Mouse (Mus musculus) left cerebral cortex, postnatal 4 days (tissue): ENCODE results near the gene Tgfbr2. TPM values are rescaled to one million over a fixed set of nuclear protein-coding genes. Genes with fewer than 3 reads are reported as not detected.

Experiments used
- DNase-seq: peaks from one replicate; pipeline ENCODE4 v3.0.0-alpha.2; 2022
- intact Hi-C: fragments of 180-260 bp; cut with DNase I; formaldehyde crosslinking; loops from one replicate; pipeline ENCODE4 v1.15.1; 2025
- total RNA-seq, 2 experiments: library from RNA; stranded (reverse); gene quantifications; 2 replicates each; pipeline ENCODE4 v1.2.3; 2021

Gene Tgfbr2
- total RNA-seq, 2 experiments from 2014 or later: 11.5 to 12.0 TPM

- intact Hi-C loops: no loop called here
- DNase-seq: no peak
Observed at GRCm38 (mm10) chr9:116121472-116121871, 53.7 kb downstream of the Tgfbr2 start.

GRCm38 (mm10) chr9:116119990-116120389, 55.2 kb downstream of the Tgfbr2 start:
- DNase-seq: no peak
- intact Hi-C loops: no loop called here

- DNase-seq: no peak
- intact Hi-C loops: no loop called here
Observed at GRCm38 (mm10) chr9:116118332-116118872, 56.8 kb downstream of the Tgfbr2 start.

- DNase-seq: no peak
- intact Hi-C loops: no loop called here
Observed at GRCm38 (mm10) chr9:116115875-116116274, 59.3 kb downstream of the Tgfbr2 start.

- intact Hi-C loops: no loop called here
- DNase-seq: no peak
Observed at GRCm38 (mm10) chr9:116114339-116114738, 60.8 kb downstream of the Tgfbr2 start.

GRCm38 (mm10) chr9:116111149-116111970, 63.8 kb downstream of the Tgfbr2 start:
- no peak for DNase-seq
- intact Hi-C loops: no loop called here

GRCm38 (mm10) chr9:116108729-116109128, 66.4 kb downstream of the Tgfbr2 start:
- DNase-seq: no peak
- intact Hi-C loops: no loop called here

GRCm38 (mm10) chr9:116104770-116105169, 70.4 kb downstream of the Tgfbr2 start:
- DNase-seq: no peak
- intact Hi-C loops: no loop called here

GRCm38 (mm10) chr9:116101842-116102241, 73.3 kb downstream of the Tgfbr2 start:
- intact Hi-C loops: no loop called here
- DNase-seq: no peak

- intact Hi-C loops: no loop called here
- DNase-seq: peak; percentile 13
Observed at GRCm38 (mm10) chr9:116100015-116100414, 75.1 kb downstream of the Tgfbr2 start.

- intact Hi-C loops: no loop called here
- DNase-seq: peak; percentile 17
Observed at GRCm38 (mm10) chr9:116099596-116099993, 75.6 kb downstream of the Tgfbr2 start.

GRCm38 (mm10) chr9:116098724-116099595, 76.2 kb downstream of the Tgfbr2 start:
- DNase-seq: peak; percentile 66
- intact Hi-C loops: no loop called here

GRCm38 (mm10) chr9:116091921-116092320, 83.2 kb downstream of the Tgfbr2 start:
- peak; percentile 34 for DNase-seq
- intact Hi-C loops: no loop called here

GRCm38 (mm10) chr9:116091101-116091841, 83.9 kb downstream of the Tgfbr2 start:
- DNase-seq: no peak
- intact Hi-C loops: no loop called here

- intact Hi-C loops: no loop called here
- no peak for DNase-seq
Observed at GRCm38 (mm10) chr9:116090296-116090695, 84.9 kb downstream of the Tgfbr2 start.

GRCm38 (mm10) chr9:116088912-116089311, 86.2 kb downstream of the Tgfbr2 start:
- DNase-seq: no peak
- intact Hi-C loops: loop anchor here (10.0 kb wide), 1 partner anchor 256 kb away; no protein-coding TSS in a partner anchor

- intact Hi-C loops: loop anchor here (10.0 kb wide), 1 partner anchor 257 kb away; no protein-coding TSS in a partner anchor
- DNase-seq: peak; percentile 74
Observed at GRCm38 (mm10) chr9:116087880-116088279, 87.3 kb downstream of the Tgfbr2 start.

GRCm38 (mm10) chr9:116087263-116087662, 87.9 kb downstream of the Tgfbr2 start:
- DNase-seq: no peak
- intact Hi-C loops: loop anchor here (10.0 kb wide), 1 partner anchor 258 kb away; no protein-coding TSS in a partner anchor

- intact Hi-C loops: loop anchor here (10.0 kb wide), 1 partner anchor 259 kb away; no protein-coding TSS in a partner anchor
- no peak for DNase-seq
Observed at GRCm38 (mm10) chr9:116085999-116086398, 89.2 kb downstream of the Tgfbr2 start.

GRCm38 (mm10) chr9:116084324-116084931, 90.7 kb downstream of the Tgfbr2 start:
- intact Hi-C loops: loop anchor here (10.0 kb wide), 1 partner anchor 260 kb away; no protein-coding TSS in a partner anchor
- DNase-seq: no peak
